Mouse (Mus musculus) midbrain, embryonic 13.5 days (tissue): Measurements from ENCODE around the gene Med19. TPM values are rescaled to one million over a fixed set of nuclear protein-coding genes. Genes with fewer than 3 reads are reported as not detected.

ENCODE experiments used
- ATAC-seq: fragments of 200-750 bp; cut with Nextera tagmentation; 2 replicates; pipeline ENCODE4 v1.8.0; 2017; ENCODE audit warnings: mild to moderate bottlenecking, moderate TSS enrichment, moderate library complexity
- H3K27ac ChIP-seq: fragments of 300-500 bp; sonication (generic); 2 replicates; pipeline ENCODE4 v1.5.1; 2015; ENCODE audit warnings: inconsistent platforms, mild to moderate bottlenecking, moderate library complexity
- H3K27me3 ChIP-seq: fragments of 300-500 bp; sonication (generic); 2 replicates; pipeline ENCODE4 v1.6.1; 2015; ENCODE audit warnings: mild to moderate bottlenecking, inconsistent platforms
- H3K36me3 ChIP-seq: fragments of 300-500 bp; sonication (generic); 2 replicates; pipeline ENCODE4 v1.6.1; 2015; ENCODE audit warnings: mild to moderate bottlenecking, inconsistent platforms
- H3K4me1 ChIP-seq: fragments of 300-500 bp; sonication (generic); replicated peaks from 2 replicates; pipeline ENCODE4 v1.6.1; 2015; ENCODE audit warnings: inconsistent platforms
- H3K4me2 ChIP-seq: fragments of 300-500 bp; sonication (generic); replicated peaks from 2 replicates; pipeline ENCODE4 v1.6.1; 2015; ENCODE audit warnings: moderate library complexity, mild to moderate bottlenecking, inconsistent platforms
- H3K4me3 ChIP-seq: fragments of 300-500 bp; sonication (generic); replicated peaks from 2 replicates; pipeline ENCODE4 v1.5.1; 2015; ENCODE audit warnings: mild to moderate bottlenecking, inconsistent platforms
- H3K9ac ChIP-seq: fragments of 300-500 bp; sonication (generic); replicated peaks from 2 replicates; pipeline ENCODE4 v1.6.1; 2015; ENCODE audit warnings: mild to moderate bottlenecking, inconsistent platforms
- H3K9me3 ChIP-seq: fragments of 300-500 bp; sonication (generic); 2 replicates; pipeline ENCODE4 v1.6.1; 2016; ENCODE audit warnings: mild to moderate bottlenecking, inconsistent platforms
- WGBS: fragments of 180-500 bp; shearing (Covaris S2); methylation state at CpG from one replicate; pipeline ENCODE4 v1.1.7; 2015; 5-methylcytosine and 5-hydroxymethylcytosine counted together
- polyA plus RNA-seq: library from polyadenylated mRNA; unstranded; fragments of >200 nt; fragmentation: Nextera tagmentation; extraction: Ambion mirVana; gene quantifications from 2 replicates; pipeline ENCODE4 v1.2.1, GENCODE M21; 2015

The Med19 gene
- polyA plus RNA-seq, 1 experiment from 2014 or later = 49.3 TPM

- Histone ChIP-seq H3K4me1 (peaks cover 41% of the 10 kb centered on the region), H3K9ac (no peak overlapping the region), H3K9me3 (no peaks in the 10 kb centered on the region), H3K4me2 (no peak overlapping the region), H3K4me3 (no peak overlapping the region), H3K27ac (no peak overlapping the region), H3K36me3 (peaks cover 31% of the 10 kb centered on the region), H3K27me3 (no peaks in the 10 kb centered on the region)
- 90% methylated on average over 2 of the region's 2 CpGs for WGBS
- no peak for ATAC-seq
Observed at GRCm38 (mm10) chr2:84711898-84712297, 33.7 kb downstream of the Med19 start.

- Histone ChIP-seq H3K4me2 (peak overlapping the region; percentile 74), H3K36me3 (peaks cover 12% of the 10 kb centered on the region), H3K9ac (peak overlapping the region; percentile 97), H3K27me3 (no peaks in the 10 kb centered on the region), H3K4me1 (peaks cover 30% of the 10 kb centered on the region), H3K27ac (peak overlapping the region; percentile 97), H3K9me3 (no peaks in the 10 kb centered on the region), H3K4me3 (peak overlapping the region; percentile 96)
- 1% methylated on average over 23 of the region's 26 CpGs for WGBS
- no peak; the same call in 1 of the 2 replicates for ATAC-seq
Observed at GRCm38 (mm10) chr2:84714422-84714810, 36.2 kb downstream of the Med19 start.

GRCm38 (mm10) chr2:84714811-84715561 lies 36.8 kb downstream of the Med19 start, which contains the start of gene Zdhhc5:
Gene Zdhhc5, minus strand, starts transcription at chr2:84715180.
- peaks cover 27% of the 10 kb centered on the region for H3K4me1 ChIP-seq
- H3K36me3 ChIP-seq = peaks cover 9% of the 10 kb centered on the region
- peak within 1 kb of the TSS; percentile 74 for H3K4me2 ChIP-seq
- no peaks in the 10 kb centered on the region for H3K27me3 ChIP-seq
- H3K9ac ChIP-seq = peak within 1 kb of the TSS; percentile 97
- peak; percentile 97 for ATAC-seq
- peak within 1 kb of the TSS; percentile 96 for H3K4me3 ChIP-seq
- H3K27ac ChIP-seq = peak within 1 kb of the TSS; percentile 97
- H3K9me3 ChIP-seq = no peaks in the 10 kb centered on the region
- under 1% methylated on average over 104 of the region's 107 CpGs for whole genome bisulfite sequencing

GRCm38 (mm10) chr2:84715562-84716361 lies 37.6 kb downstream of the Med19 start:
- Histone ChIP-seq H3K36me3 (peaks cover under 1% of the 10 kb centered on the region), H3K27me3 (no peaks in the 10 kb centered on the region), H3K9ac (peak overlapping the region; percentile 97), H3K27ac (peak overlapping the region; percentile 97), H3K4me3 (peak overlapping the region; percentile 96), H3K9me3 (no peaks in the 10 kb centered on the region), H3K4me1 (peaks cover 27% of the 10 kb centered on the region), H3K4me2 (peak overlapping the region; percentile 74)
- peak; percentile 96 for ATAC-seq
- under 1% methylated on average over 33 of the region's 33 CpGs for WGBS

GRCm38 (mm10) chr2:84716423-84717355 lies 38.5 kb downstream of the Med19 start:
- Histone ChIP-seq H3K9ac (peak overlapping the region; percentile 77), H3K27me3 (no peaks in the 10 kb centered on the region), H3K4me2 (peak overlapping the region; percentile 74), H3K4me1 (peaks cover 31% of the 10 kb centered on the region), H3K4me3 (peak overlapping the region; percentile 96), H3K9me3 (no peaks in the 10 kb centered on the region), H3K27ac (peak overlapping the region; percentile 97), H3K36me3 (peaks cover 8% of the 10 kb centered on the region)
- no peak for ATAC-seq
- 35% methylated on average over 9 of the region's 9 CpGs for WGBS

- Histone ChIP-seq H3K27me3 (no peaks in the 10 kb centered on the region), H3K9me3 (no peaks in the 10 kb centered on the region), H3K4me1 (peaks cover 27% of the 10 kb centered on the region), H3K4me2 (no peak overlapping the region), H3K4me3 (no peak overlapping the region), H3K36me3 (peaks cover 13% of the 10 kb centered on the region), H3K27ac (no peak overlapping the region), H3K9ac (no peak overlapping the region)
- 96% methylated on average over 4 of the region's 4 CpGs for WGBS
- ATAC-seq = no peak
Observed at GRCm38 (mm10) chr2:84717357-84717756, 39.2 kb downstream of the Med19 start.

GRCm38 (mm10) chr2:84720718-84721117 lies 42.5 kb downstream of the Med19 start:
- no peak for ATAC-seq
- no peak overlapping the region for H3K9ac ChIP-seq
- no peaks in the 10 kb centered on the region for H3K27me3 ChIP-seq
- 87% methylated on average over 2 of the region's 2 CpGs for WGBS
- no peaks in the 10 kb centered on the region for H3K9me3 ChIP-seq
- H3K4me1 ChIP-seq = peaks cover 21% of the 10 kb centered on the region
- H3K36me3 ChIP-seq = peaks cover 35% of the 10 kb centered on the region
- H3K4me2 ChIP-seq = no peak overlapping the region
- H3K4me3 ChIP-seq = no peak overlapping the region
- H3K27ac ChIP-seq = no peak overlapping the region

GRCm38 (mm10) chr2:84721182-84721581 lies 43.0 kb downstream of the Med19 start:
- H3K27me3 ChIP-seq = no peaks in the 10 kb centered on the region
- H3K4me1 ChIP-seq = peaks cover 25% of the 10 kb centered on the region
- no peak overlapping the region for H3K4me2 ChIP-seq
- H3K9me3 ChIP-seq = no peaks in the 10 kb centered on the region
- no peak overlapping the region for H3K9ac ChIP-seq
- WGBS = 83% methylated on average over 3 of the region's 3 CpGs
- peaks cover 36% of the 10 kb centered on the region for H3K36me3 ChIP-seq
- H3K4me3 ChIP-seq = no peak overlapping the region
- H3K27ac ChIP-seq = no peak overlapping the region
- ATAC-seq = no peak

GRCm38 (mm10) chr2:84723856-84724255 lies 45.7 kb downstream of the Med19 start:
- H3K4me2 ChIP-seq = no peak overlapping the region
- WGBS = 96% methylated on average over 14 of the region's 14 CpGs
- no peak for ATAC-seq
- no peaks in the 10 kb centered on the region for H3K27me3 ChIP-seq
- no peak overlapping the region for H3K9ac ChIP-seq
- peaks cover 36% of the 10 kb centered on the region for H3K36me3 ChIP-seq
- H3K9me3 ChIP-seq = no peaks in the 10 kb centered on the region
- H3K4me3 ChIP-seq = no peak overlapping the region
- no peak overlapping the region for H3K27ac ChIP-seq
- peaks cover 33% of the 10 kb centered on the region for H3K4me1 ChIP-seq

- H3K36me3 ChIP-seq = peaks cover 36% of the 10 kb centered on the region
- H3K9me3 ChIP-seq = no peaks in the 10 kb centered on the region
- peak overlapping the region; percentile 66 for H3K4me3 ChIP-seq
- H3K4me2 ChIP-seq = peak overlapping the region; percentile 76
- H3K27me3 ChIP-seq = no peaks in the 10 kb centered on the region
- H3K9ac ChIP-seq = 0 out of 2 replicates have a peak overlapping the region, but pooled peaks have one; percentile 69
- no peak for ATAC-seq
- peaks cover 33% of the 10 kb centered on the region for H3K4me1 ChIP-seq
- H3K27ac ChIP-seq = no peak overlapping the region
- 96% methylated on average over 10 of the region's 10 CpGs for WGBS
Observed at GRCm38 (mm10) chr2:84725770-84726169, 47.6 kb downstream of the Med19 start.

GRCm38 (mm10) chr2:84726716-84727115 lies 48.5 kb downstream of the Med19 start:
- H3K36me3 ChIP-seq = peaks cover 27% of the 10 kb centered on the region
- H3K9ac ChIP-seq = peak overlapping the region; percentile 69
- H3K4me3 ChIP-seq = peak overlapping the region; percentile 66
- H3K27ac ChIP-seq = no peak overlapping the region
- peak overlapping the region; percentile 76 for H3K4me2 ChIP-seq
- peaks cover 28% of the 10 kb centered on the region for H3K4me1 ChIP-seq
- ATAC-seq = peak; percentile 46
- H3K9me3 ChIP-seq = no peaks in the 10 kb centered on the region
- no peaks in the 10 kb centered on the region for H3K27me3 ChIP-seq
- WGBS = 6% methylated on average over 9 of the region's 9 CpGs
